Comparison of ENCODE assay signal across 9 mouse cellular contexts in the genomic region with DNA sequence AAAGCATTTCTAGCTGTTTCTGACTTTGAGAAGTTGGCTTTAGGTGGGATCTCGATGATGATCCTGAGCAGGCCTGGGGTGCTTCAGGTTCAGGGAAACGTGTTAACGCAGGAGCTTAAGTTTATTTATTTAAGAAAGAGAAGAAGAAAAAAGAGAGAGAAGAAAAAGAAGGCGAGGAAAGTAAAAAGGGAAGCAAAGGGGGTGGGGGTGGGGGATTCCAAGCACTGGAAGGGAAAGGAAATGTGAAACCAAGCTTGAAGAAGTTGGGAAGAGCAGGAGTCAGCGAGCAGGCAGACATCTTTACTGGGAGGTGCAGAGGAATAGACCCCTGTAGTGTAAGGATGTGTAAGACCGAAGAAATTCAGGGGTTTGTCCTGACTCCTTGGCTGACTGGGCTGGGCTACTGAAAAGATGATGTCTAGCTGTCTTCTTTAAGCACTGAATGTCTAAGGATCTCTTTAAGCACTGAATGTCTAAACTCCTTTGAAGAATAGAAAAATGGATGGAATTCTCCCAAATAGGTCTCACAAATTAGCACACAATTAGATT. TPM values are rescaled to one million over a fixed set of nuclear protein-coding genes. Genes with fewer than 3 reads are reported as not detected.
A peak's percentile ranks its signal among the peaks of the same experiment; 100 is the strongest.
DNase-seq lines count a peak whose midpoint lies in the region; ATAC-seq and TF ChIP-seq lines count a peak whose summit lies in the region.
"Had no signal": no experiment of that assay in that cellular context is flagged by ENCODE, and none has a peak within 500 bp of the region (broad histone marks: within the 10 kb centered on the region; RNA-seq: fewer than 3 reads in every experiment).

No protein-coding gene starts in this region.

- no peaks in the 10 kb centered on the region for H3K36me3 ChIP-seq in heart, embryonic 12.5 days
- H3K36me3 ChIP-seq in heart, adult 2 months (ENCODE audit: control insufficient read depth, insufficient read depth, low read length): no peaks in the 10 kb centered on the region
- H3K36me3 ChIP-seq in liver, embryonic 14.5 days (replicated peaks; ENCODE audit: control insufficient read depth, insufficient read depth, low read depth): no peaks in the 10 kb centered on the region
- H3K36me3 ChIP-seq in liver, embryonic 11.5 days (ENCODE audit: control insufficient read depth, insufficient read depth, low read length): no peaks in the 10 kb centered on the region
- H3K36me3 ChIP-seq in hindbrain, embryonic 13.5 days: no peaks in the 10 kb centered on the region
- no peaks in the 10 kb centered on the region for H3K36me3 ChIP-seq in neural tube, embryonic 14.5 days (ENCODE audit: control insufficient read depth, insufficient read depth, low read length)

- no peak for DNase-seq in heart, adult 2 months
- no peak for DNase-seq in liver, embryonic 14.5 days (ENCODE audit: low read depth in 3 of 3, low spot score in 3 of 3)
- DNase-seq in liver, embryonic 11.5 days (ENCODE audit: low spot score): no peak
- no peak for DNase-seq in MN1 (ENCODE audit: low spot score)
- no peak for DNase-seq in right cerebral cortex, adult 2 months (ENCODE audit: low spot score in 2 of 2)

- intact Hi-C loops in heart, adult 2 months (cut with DNase I): loop anchor here (5.0 kb wide), 1 partner anchor 68 kb away; no protein-coding TSS in a partner anchor

- peaks cover 12% of the 10 kb centered on the region for H3K4me1 ChIP-seq in heart, embryonic 12.5 days (replicated peaks)
- peaks cover 2% of the 10 kb centered on the region; the same call in 1 of the 2 replicates for H3K4me1 ChIP-seq in heart, adult 2 months (ENCODE audit: control insufficient read depth, insufficient read depth, low read length)
- peaks cover 45 to 58% of the 10 kb centered on the region in 2 experiments for H3K4me1 ChIP-seq in liver, embryonic 14.5 days (replicated peaks; ENCODE audit: control insufficient read depth in 2 of 2, insufficient read depth in 2 of 2, low read length in 1 of 2)
- peaks cover 12% of the 10 kb centered on the region for H3K4me1 ChIP-seq in liver, embryonic 11.5 days (replicated peaks; ENCODE audit: control insufficient read depth, insufficient read depth, low read length)
- peaks cover 16% of the 10 kb centered on the region for H3K4me1 ChIP-seq in hindbrain, embryonic 13.5 days (replicated peaks)
- H3K4me1 ChIP-seq in neural tube, embryonic 14.5 days (ENCODE audit: control insufficient read depth, insufficient read depth, low read length): peaks cover 12% of the 10 kb centered on the region; the same call in 1 of the 2 replicates

- whole genome bisulfite sequencing in heart, embryonic 12.5 days: 18% methylated on average over 6 of the region's 6 CpGs
- 54% methylated on average over 6 of the region's 6 CpGs for WGBS in heart, adult 2 months
- 44% methylated on average over 6 of the region's 6 CpGs for WGBS in liver, embryonic 14.5 days (ENCODE audit: insufficient replicate concordance)
- 30% methylated on average over 6 of the region's 6 CpGs for WGBS in liver, embryonic 11.5 days
- 38% methylated on average over 6 of the region's 6 CpGs for WGBS in hindbrain, embryonic 13.5 days
- WGBS in neural tube, embryonic 14.5 days: 38% methylated on average over 6 of the region's 6 CpGs

- no peak for TF ChIP-seq POLR2A in heart, adult 2 months (IDR thresholded peaks at IDR 0.05; ENCODE audit: insufficient read depth, low read depth, low read length)

- peaks cover 7% of the 10 kb centered on the region for H3K9me3 ChIP-seq in heart, embryonic 12.5 days (replicated peaks)
- peaks cover 9% of the 10 kb centered on the region for H3K9me3 ChIP-seq in liver, embryonic 14.5 days (ENCODE audit: control insufficient read depth, low read length)
- no peaks in the 10 kb centered on the region for H3K9me3 ChIP-seq in liver, embryonic 11.5 days (ENCODE audit: control insufficient read depth, low read length)
- peaks cover 7% of the 10 kb centered on the region for H3K9me3 ChIP-seq in hindbrain, embryonic 13.5 days
- no peaks in the 10 kb centered on the region for H3K9me3 ChIP-seq in neural tube, embryonic 14.5 days (ENCODE audit: control insufficient read depth, low read length)

- H3K9ac ChIP-seq in heart, embryonic 12.5 days: no peak overlapping the region
- no peak overlapping the region for H3K9ac ChIP-seq in heart, adult 2 months (ENCODE audit: low read depth, low read length)
- H3K9ac ChIP-seq in liver, embryonic 14.5 days (replicated peaks): 0 out of 2 replicates have a peak overlapping the region, but pooled peaks have one; percentile 12
- no peak overlapping the region for H3K9ac ChIP-seq in liver, embryonic 11.5 days (ENCODE audit: low read depth, low read length)
- peak overlapping the region; percentile 14; the same call in 1 of the 2 replicates for H3K9ac ChIP-seq in hindbrain, embryonic 13.5 days
- no peak overlapping the region for H3K9ac ChIP-seq in neural tube, embryonic 14.5 days (replicated peaks; ENCODE audit: low read depth, low read length)

- no peak overlapping the region for H3K4me3 ChIP-seq in heart, embryonic 12.5 days
- H3K4me3 ChIP-seq in heart, adult 2 months: no peak overlapping the region
- no peak overlapping the region for H3K4me3 ChIP-seq in liver, embryonic 14.5 days (ENCODE audit: insufficient read depth in 1 of 2, low read depth in 2 of 2, low read length in 2 of 2)
- H3K4me3 ChIP-seq in liver, embryonic 11.5 days (ENCODE audit: low read depth, low read length): no peak overlapping the region
- no peak overlapping the region for H3K4me3 ChIP-seq in hindbrain, embryonic 13.5 days
- no peak overlapping the region for H3K4me3 ChIP-seq in neural tube, embryonic 14.5 days (ENCODE audit: low read depth, low read length)

- no peaks in the 10 kb centered on the region for H3K27me3 ChIP-seq in heart, embryonic 12.5 days (replicated peaks)
- no peaks in the 10 kb centered on the region for H3K27me3 ChIP-seq in heart, adult 2 months (ENCODE audit: control insufficient read depth, insufficient read depth, low read length)
- no peaks in the 10 kb centered on the region for H3K27me3 ChIP-seq in liver, embryonic 14.5 days (ENCODE audit: control insufficient read depth, insufficient read depth, low read length)
- no peaks in the 10 kb centered on the region for H3K27me3 ChIP-seq in liver, embryonic 11.5 days (replicated peaks; ENCODE audit: control insufficient read depth, insufficient read depth, low read length)
- no peaks in the 10 kb centered on the region for H3K27me3 ChIP-seq in hindbrain, embryonic 13.5 days
- H3K27me3 ChIP-seq in neural tube, embryonic 14.5 days (ENCODE audit: control insufficient read depth, insufficient read depth, low read length): no peaks in the 10 kb centered on the region

- H3K27ac ChIP-seq in heart, embryonic 12.5 days (ENCODE audit: poor library complexity, severe bottlenecking): no peak overlapping the region
- no peak overlapping the region for H3K27ac ChIP-seq in heart, adult 2 months
- peak overlapping the region; percentile 39 for H3K27ac ChIP-seq in liver, embryonic 14.5 days
- H3K27ac ChIP-seq in liver, embryonic 11.5 days (ENCODE audit: low read depth, low read length): no peak overlapping the region
- peak overlapping the region; percentile 67 for H3K27ac ChIP-seq in hindbrain, embryonic 13.5 days
- peak overlapping the region; percentile 62 for H3K27ac ChIP-seq in neural tube, embryonic 14.5 days (ENCODE audit: low read depth, low read length)

- no peak for TF ChIP-seq CTCF in heart, adult 2 months (IDR thresholded peaks at IDR 0.05)
- TF ChIP-seq CTCF in liver, embryonic 14.5 days (IDR thresholded peaks at IDR 0.05; ENCODE audit: low read depth): no peak

- peak overlapping the region; percentile 58 for H3K4me2 ChIP-seq in heart, embryonic 12.5 days
- H3K4me2 ChIP-seq in liver, embryonic 14.5 days (ENCODE audit: low read depth): peak overlapping the region; percentile 46; the same call in 1 of the 2 replicates
- no peak overlapping the region for H3K4me2 ChIP-seq in liver, embryonic 11.5 days
- H3K4me2 ChIP-seq in hindbrain, embryonic 13.5 days: peak overlapping the region; percentile 32
- H3K4me2 ChIP-seq in neural tube, embryonic 14.5 days (ENCODE audit: low read depth, low read length): no peak overlapping the region

- no peaks in the 10 kb centered on the region for H3K79me2 ChIP-seq in heart, adult 2 months (replicated peaks; ENCODE audit: control insufficient read depth, insufficient read depth, low read length)

- ATAC-seq in heart, embryonic 12.5 days (ENCODE audit: insufficient number of reproducible peaks, low FRiP score): no peak
- no peak for ATAC-seq in liver, embryonic 14.5 days (ENCODE audit: insufficient read depth)
- no peak for ATAC-seq in liver, embryonic 11.5 days (replicated peaks; ENCODE audit: low FRiP score)
- ATAC-seq in hindbrain, embryonic 13.5 days (ENCODE audit: low FRiP score): no peak
- ATAC-seq in neural tube, embryonic 14.5 days (ENCODE audit: low read depth): no peak

- TF ChIP-seq EP300 in heart, adult 2 months (IDR thresholded peaks at IDR 0.05; ENCODE audit: insufficient read depth, low read depth, low read length): no peak
- TF ChIP-seq EP300 in liver, embryonic 14.5 days (IDR thresholded peaks at IDR 0.05; ENCODE audit: low read depth): no peak

RNA-seq across cellular contexts. Expression of gene Kbtbd12, which starts 1.7 kb away (rescaled TPM):
- 11.3 and 13.6 TPM in 2 replicates for polyA plus RNA-seq in heart, embryonic 12.5 days (2016; fragmentation: Nextera tagmentation; extraction: Ambion mirVana)
- 10 to 100 TPM; 35.7 to 37.4 TPM for total RNA-seq in heart, adult 2 months (2021)
- polyA plus RNA-seq in heart, adult 2 months (2012; rRNA removed): 14.7 and 20.4 TPM in 2 replicates
- 0.30 and 0.65 TPM in 2 replicates for polyA plus RNA-seq in liver, embryonic 14.5 days (2012; rRNA removed)
- polyA plus RNA-seq in liver, embryonic 14.5 days (2014; fragmentation: Nextera tagmentation; extraction: Ambion mirVana): 0.80 and 1.5 TPM in 2 replicates
- 0.12 and 0.52 TPM in 2 replicates for polyA plus RNA-seq in liver, embryonic 11.5 days (2014; fragmentation: Nextera tagmentation; extraction: Ambion mirVana)
- 0.14 and 0.26 TPM in 2 replicates for polyA plus RNA-seq in hindbrain, embryonic 13.5 days (2015; fragmentation: Nextera tagmentation; extraction: Ambion mirVana)
- polyA plus RNA-seq in neural tube, embryonic 14.5 days (2014; fragmentation: Nextera tagmentation; extraction: Ambion mirVana): 0.43 and 0.55 TPM in 2 replicates
- polyA plus RNA-seq: limb, embryonic 11.5 days had no signal

Comparison
In these comparisons a context has a peak if more than half of its experiments do, and no peak if none do; other contexts are left out.
1. H3K27ac ChIP-seq: peak in liver, embryonic 14.5 days (single experiment), hindbrain, embryonic 13.5 days (single experiment) and neural tube, embryonic 14.5 days (single experiment); none in heart, embryonic 12.5 days (single experiment), heart, adult 2 months (single experiment) and liver, embryonic 11.5 days (single experiment).
2. H3K4me2 ChIP-seq: peak in heart, embryonic 12.5 days (single experiment), liver, embryonic 14.5 days (single experiment) and hindbrain, embryonic 13.5 days (single experiment); none in liver, embryonic 11.5 days (single experiment) and neural tube, embryonic 14.5 days (single experiment).
3. H3K9ac ChIP-seq: peak in liver, embryonic 14.5 days (single experiment) and hindbrain, embryonic 13.5 days (single experiment); none in heart, embryonic 12.5 days (single experiment), heart, adult 2 months (single experiment), liver, embryonic 11.5 days (single experiment) and neural tube, embryonic 14.5 days (single experiment).